Mouse (Mus musculus): ENCODE data around the gene Limch1. TPM values are rescaled to one million over a fixed set of nuclear protein-coding genes. Genes with fewer than 3 reads are reported as not detected.

Limch1 gene
- polyA plus RNA-seq, 1 experiment from 2014 or later: 6.7 TPM

DNA sequence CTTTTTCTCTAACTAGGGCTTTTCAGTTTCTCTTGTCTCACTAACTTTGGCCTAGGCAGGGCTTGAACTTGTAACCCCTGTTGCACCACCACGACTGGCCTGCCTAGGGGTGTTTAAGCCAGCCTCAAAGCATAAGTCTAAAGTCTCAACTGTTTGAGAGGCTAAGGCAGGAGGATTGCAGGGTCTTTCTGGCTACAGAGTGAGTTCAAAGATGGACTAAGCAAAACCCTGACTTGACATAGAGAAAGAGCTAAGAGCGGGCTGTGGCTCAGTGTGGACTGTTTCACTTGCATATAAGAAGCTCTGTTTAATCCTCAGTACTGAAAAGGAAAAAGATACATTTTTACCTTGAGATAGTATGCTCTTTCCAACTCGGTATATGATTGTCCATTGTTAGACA is 268.3 kb downstream of the Limch1 start:
- WGBS: 79% methylated on average over 3 of the region's 3 CpGs
- no peak overlapping the region for H3K9ac ChIP-seq (ENCODE audit: low read depth, low read length)
- no peaks in the 10 kb centered on the region for H3K4me1 ChIP-seq (replicated peaks; ENCODE audit: control insufficient read depth, insufficient read depth, low read length)
- H3K27ac ChIP-seq (ENCODE audit: low read depth, low read length): no peak overlapping the region
- ATAC-seq: no peak
- H3K9me3 ChIP-seq (ENCODE audit: control insufficient read depth): no peaks in the 10 kb centered on the region
- H3K4me2 ChIP-seq (replicated peaks; ENCODE audit: low read depth): no peak overlapping the region
- H3K27me3 ChIP-seq (replicated peaks; ENCODE audit: control insufficient read depth, insufficient read depth, low read length): no peaks in the 10 kb centered on the region
- H3K4me3 ChIP-seq (ENCODE audit: low read depth, low read length): no peak overlapping the region
- no peak for TF ChIP-seq CTCF (IDR thresholded peaks at IDR 0.05; ENCODE audit: low read depth)
- no peaks in the 10 kb centered on the region for H3K36me3 ChIP-seq (ENCODE audit: control insufficient read depth, insufficient read depth)

DNA sequence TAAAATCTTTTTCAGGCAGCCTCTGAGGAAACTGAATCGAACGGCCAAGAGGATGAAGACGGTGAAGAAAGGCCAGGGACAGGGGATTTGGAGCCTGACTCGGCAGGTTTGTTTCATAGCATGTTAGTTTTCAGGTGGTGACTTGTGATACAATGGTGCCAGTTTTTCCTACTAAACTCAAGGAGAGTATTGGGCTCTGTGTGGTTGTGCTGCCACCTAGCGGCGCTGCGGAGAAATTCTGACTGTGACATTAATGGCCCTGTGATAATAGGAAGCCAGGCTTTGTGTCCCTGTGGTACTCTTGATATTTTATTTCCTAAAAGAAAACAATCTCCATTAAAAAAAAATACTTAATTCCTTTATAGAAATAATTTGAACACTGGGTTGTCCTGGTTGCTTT is 270.8 kb downstream of the Limch1 start:
- Histone ChIP-seq H3K9me3 (ENCODE audit: control insufficient read depth) (no peaks in the 10 kb centered on the region), H3K27me3 (replicated peaks; ENCODE audit: control insufficient read depth, insufficient read depth, low read length) (no peaks in the 10 kb centered on the region), H3K4me3 (ENCODE audit: low read depth, low read length) (no peak overlapping the region), H3K36me3 (ENCODE audit: control insufficient read depth, insufficient read depth) (no peaks in the 10 kb centered on the region), H3K4me1 (replicated peaks; ENCODE audit: control insufficient read depth, insufficient read depth, low read length) (no peaks in the 10 kb centered on the region), H3K4me2 (replicated peaks; ENCODE audit: low read depth) (no peak overlapping the region), H3K27ac (ENCODE audit: low read depth, low read length) (no peak overlapping the region), H3K9ac (ENCODE audit: low read depth, low read length) (no peak overlapping the region)
- no peak for ATAC-seq
- TF ChIP-seq CTCF (IDR thresholded peaks at IDR 0.05; ENCODE audit: low read depth): peak; percentile 94
- 9% methylated on average over 7 of the region's 7 CpGs for WGBS

DNA sequence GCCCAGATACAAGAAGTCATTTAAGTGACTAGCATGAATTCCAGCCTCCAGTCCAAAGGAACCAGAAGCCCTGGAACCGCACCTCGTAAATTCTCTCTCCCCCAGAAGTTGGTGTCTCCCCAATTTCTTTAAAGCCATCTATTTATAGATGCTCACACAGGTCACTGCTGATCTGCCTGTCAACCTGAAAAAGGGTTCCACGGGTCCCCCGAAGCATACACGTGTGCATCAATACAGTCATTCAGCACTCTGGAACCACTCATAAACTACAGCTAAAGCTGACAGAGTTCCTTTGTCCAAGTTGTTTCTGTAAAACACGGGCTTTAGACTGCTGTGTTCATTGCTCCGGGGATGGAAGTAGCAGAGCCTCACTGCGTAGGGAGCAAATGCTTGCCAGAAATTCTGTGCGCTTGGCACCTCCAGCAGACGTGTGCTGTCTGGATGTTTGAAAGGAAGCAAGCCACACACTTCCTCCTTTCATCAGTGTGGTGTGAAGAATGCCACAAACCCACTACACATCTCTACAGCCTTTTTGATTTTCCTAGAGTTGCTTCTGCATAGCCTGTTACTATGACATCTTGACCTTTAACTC is 278.9 kb downstream of the Limch1 start:
- Histone ChIP-seq H3K9ac (ENCODE audit: low read depth, low read length) (no peak overlapping the region), H3K27ac (ENCODE audit: low read depth, low read length) (no peak overlapping the region), H3K4me1 (replicated peaks; ENCODE audit: control insufficient read depth, insufficient read depth, low read length) (no peaks in the 10 kb centered on the region), H3K4me3 (ENCODE audit: low read depth, low read length) (no peak overlapping the region), H3K36me3 (ENCODE audit: control insufficient read depth, insufficient read depth) (no peaks in the 10 kb centered on the region), H3K27me3 (replicated peaks; ENCODE audit: control insufficient read depth, insufficient read depth, low read length) (no peaks in the 10 kb centered on the region), H3K9me3 (ENCODE audit: control insufficient read depth) (no peaks in the 10 kb centered on the region), H3K4me2 (replicated peaks; ENCODE audit: low read depth) (no peak overlapping the region)
- no peak for ATAC-seq
- WGBS: 76% methylated on average over 10 of the region's 10 CpGs
- no peak for TF ChIP-seq CTCF (IDR thresholded peaks at IDR 0.05; ENCODE audit: low read depth)

DNA sequence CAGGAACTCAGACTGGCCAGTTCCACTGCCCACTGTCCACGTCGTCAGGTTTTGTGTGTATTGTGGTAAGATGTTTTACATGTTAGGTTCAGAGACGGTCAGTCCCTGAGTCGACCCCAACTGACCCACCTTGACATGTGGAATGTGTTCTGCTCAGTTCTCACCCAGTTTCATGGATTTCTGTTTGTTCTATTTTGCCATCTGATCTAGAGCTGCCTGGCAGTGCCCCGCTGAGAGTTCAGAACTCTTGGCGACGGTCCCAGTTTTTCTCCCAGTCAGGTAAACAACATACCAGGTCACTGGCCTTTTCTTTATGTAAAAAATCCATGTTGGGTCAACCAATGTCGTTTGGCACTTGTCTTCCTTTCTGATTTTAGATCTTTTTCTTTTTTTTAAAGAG is 279.5 kb downstream of the Limch1 start:
- WGBS: 67% methylated on average over 8 of the region's 8 CpGs
- Histone ChIP-seq H3K4me2 (replicated peaks; ENCODE audit: low read depth) (no peak overlapping the region), H3K27me3 (replicated peaks; ENCODE audit: control insufficient read depth, insufficient read depth, low read length) (no peaks in the 10 kb centered on the region), H3K9ac (ENCODE audit: low read depth, low read length) (no peak overlapping the region), H3K4me1 (replicated peaks; ENCODE audit: control insufficient read depth, insufficient read depth, low read length) (no peaks in the 10 kb centered on the region), H3K9me3 (ENCODE audit: control insufficient read depth) (no peaks in the 10 kb centered on the region), H3K36me3 (ENCODE audit: control insufficient read depth, insufficient read depth) (no peaks in the 10 kb centered on the region), H3K4me3 (ENCODE audit: low read depth, low read length) (no peak overlapping the region), H3K27ac (ENCODE audit: low read depth, low read length) (no peak overlapping the region)
- no peak for ATAC-seq
- no peak for TF ChIP-seq CTCF (IDR thresholded peaks at IDR 0.05; ENCODE audit: low read depth)

DNA sequence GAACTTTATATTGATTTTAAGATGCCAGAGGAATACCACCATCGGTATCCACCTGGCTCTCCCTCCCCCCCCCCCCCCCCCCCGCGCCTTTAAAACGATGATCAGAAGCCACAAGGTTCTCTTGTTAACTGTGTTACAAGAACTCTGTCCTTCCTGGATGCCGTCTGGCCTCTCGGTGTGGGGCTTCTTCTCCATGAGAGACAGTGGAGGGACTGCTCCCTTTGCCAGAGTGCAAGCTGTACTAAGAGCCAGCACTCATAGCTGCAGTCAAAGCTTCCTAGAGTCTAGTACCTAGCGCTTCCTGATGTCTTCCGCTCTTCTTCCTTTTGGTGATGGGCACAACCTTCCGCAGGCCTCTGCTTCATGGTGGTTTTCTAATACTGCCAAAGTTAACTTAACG is 280.0 kb downstream of the Limch1 start:
- H3K36me3 ChIP-seq (ENCODE audit: control insufficient read depth, insufficient read depth): no peaks in the 10 kb centered on the region
- no peaks in the 10 kb centered on the region for H3K4me1 ChIP-seq (replicated peaks; ENCODE audit: control insufficient read depth, insufficient read depth, low read length)
- H3K9me3 ChIP-seq (ENCODE audit: control insufficient read depth): no peaks in the 10 kb centered on the region
- 81% methylated on average over 9 of the region's 10 CpGs for WGBS
- ATAC-seq: no peak
- no peaks in the 10 kb centered on the region for H3K27me3 ChIP-seq (replicated peaks; ENCODE audit: control insufficient read depth, insufficient read depth, low read length)
- no peak overlapping the region for H3K4me3 ChIP-seq (ENCODE audit: low read depth, low read length)
- no peak overlapping the region for H3K27ac ChIP-seq (ENCODE audit: low read depth, low read length)
- H3K4me2 ChIP-seq (replicated peaks; ENCODE audit: low read depth): no peak overlapping the region
- H3K9ac ChIP-seq (ENCODE audit: low read depth, low read length): no peak overlapping the region
- no peak for TF ChIP-seq CTCF (IDR thresholded peaks at IDR 0.05; ENCODE audit: low read depth)

DNA sequence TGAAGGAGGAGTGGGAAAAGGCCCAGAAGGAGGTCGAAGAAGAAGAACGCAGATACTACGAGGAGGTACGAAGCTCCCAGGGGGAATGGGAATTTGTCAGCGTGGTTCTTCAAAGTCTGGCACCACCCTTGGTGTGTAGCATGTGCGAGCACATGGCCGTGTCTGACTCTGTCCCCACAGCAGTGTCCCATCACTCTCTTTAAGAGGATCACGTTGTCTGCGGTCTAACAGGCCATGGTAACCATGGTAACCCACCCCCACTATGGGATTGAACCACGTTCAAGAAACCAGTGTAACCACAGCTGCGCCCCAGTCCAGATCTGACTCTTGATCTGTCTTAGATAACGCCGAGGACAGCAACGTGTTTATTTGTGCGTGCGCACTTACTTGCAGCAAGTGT is 283.2 kb downstream of the Limch1 start:
- Histone ChIP-seq H3K4me1 (replicated peaks; ENCODE audit: control insufficient read depth, insufficient read depth, low read length) (no peaks in the 10 kb centered on the region), H3K9me3 (ENCODE audit: control insufficient read depth) (no peaks in the 10 kb centered on the region), H3K27me3 (replicated peaks; ENCODE audit: control insufficient read depth, insufficient read depth, low read length) (no peaks in the 10 kb centered on the region), H3K9ac (ENCODE audit: low read depth, low read length) (no peak overlapping the region), H3K27ac (ENCODE audit: low read depth, low read length) (no peak overlapping the region), H3K4me2 (replicated peaks; ENCODE audit: low read depth) (no peak overlapping the region), H3K4me3 (ENCODE audit: low read depth, low read length) (no peak overlapping the region), H3K36me3 (ENCODE audit: control insufficient read depth, insufficient read depth) (no peaks in the 10 kb centered on the region)
- 69% methylated on average over 16 of the region's 16 CpGs for WGBS
- ATAC-seq: no peak
- TF ChIP-seq CTCF (IDR thresholded peaks at IDR 0.05; ENCODE audit: low read depth): no peak

DNA sequence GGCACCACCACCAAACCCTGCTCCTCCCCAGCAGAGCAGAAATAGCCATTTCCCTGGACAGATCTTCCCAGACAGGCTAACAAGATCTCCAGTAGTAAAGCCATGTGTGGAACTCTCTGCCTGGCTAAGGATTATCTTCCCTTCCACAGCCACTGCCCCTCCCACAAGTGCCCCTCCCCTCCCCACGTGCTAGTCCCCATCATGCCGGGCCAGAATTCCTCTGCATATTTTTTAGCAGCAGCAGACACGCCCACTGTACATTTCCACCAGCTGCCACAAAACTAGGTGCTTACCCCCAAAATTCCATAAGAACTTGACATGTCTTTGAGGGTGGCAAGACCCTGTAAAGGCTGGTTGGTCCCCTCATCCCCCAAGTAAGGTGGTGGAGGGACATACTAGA is 284.3 kb downstream of the Limch1 start:
- Histone ChIP-seq H3K4me2 (replicated peaks; ENCODE audit: low read depth) (no peak overlapping the region), H3K9me3 (ENCODE audit: control insufficient read depth) (no peaks in the 10 kb centered on the region), H3K27ac (ENCODE audit: low read depth, low read length) (no peak overlapping the region), H3K9ac (ENCODE audit: low read depth, low read length) (no peak overlapping the region), H3K4me3 (ENCODE audit: low read depth, low read length) (no peak overlapping the region), H3K4me1 (replicated peaks; ENCODE audit: control insufficient read depth, insufficient read depth, low read length) (no peaks in the 10 kb centered on the region), H3K36me3 (ENCODE audit: control insufficient read depth, insufficient read depth) (no peaks in the 10 kb centered on the region), H3K27me3 (replicated peaks; ENCODE audit: control insufficient read depth, insufficient read depth, low read length) (no peaks in the 10 kb centered on the region)
- no peak for ATAC-seq
- no peak for TF ChIP-seq CTCF (IDR thresholded peaks at IDR 0.05; ENCODE audit: low read depth)
- WGBS: 55% methylated on average over 3 of the region's 3 CpGs

Measured in intestine, postnatal 0 days (tissue).